Mouse (Mus musculus): ENCODE data around the gene Znhit2.

Gene Znhit2

DNA sequence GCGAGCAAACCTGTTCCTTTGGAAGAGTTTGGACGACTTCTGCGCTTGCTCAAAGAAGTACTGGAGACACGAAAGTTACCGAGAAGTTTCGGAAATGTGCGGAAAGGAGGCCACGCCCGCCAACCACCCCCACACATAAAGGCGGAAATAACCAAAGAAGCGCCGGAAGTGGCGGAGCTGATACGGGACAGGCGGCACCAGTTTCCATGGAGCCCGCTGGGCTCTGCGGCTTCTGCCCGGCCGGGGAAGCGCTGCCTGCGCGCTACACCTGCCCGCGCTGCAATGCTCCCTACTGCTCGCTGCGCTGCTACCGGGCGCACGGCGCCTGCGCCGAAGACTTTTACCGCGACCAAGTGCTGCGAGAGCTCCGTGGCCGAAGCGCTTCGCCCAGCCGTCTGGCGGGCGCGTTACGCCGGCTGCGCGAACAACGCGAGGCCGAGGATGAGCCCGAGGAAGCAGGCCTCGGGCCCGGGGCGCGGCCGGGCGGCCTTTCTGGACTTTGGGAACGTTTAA is at the start of gene Znhit2:
TSS of gene Znhit2 (plus strand) at position 172 of the 513 bp plus-strand sequence.
- DNase-seq (ENCODE audit: low read depth) = peak; percentile 98

DNA sequence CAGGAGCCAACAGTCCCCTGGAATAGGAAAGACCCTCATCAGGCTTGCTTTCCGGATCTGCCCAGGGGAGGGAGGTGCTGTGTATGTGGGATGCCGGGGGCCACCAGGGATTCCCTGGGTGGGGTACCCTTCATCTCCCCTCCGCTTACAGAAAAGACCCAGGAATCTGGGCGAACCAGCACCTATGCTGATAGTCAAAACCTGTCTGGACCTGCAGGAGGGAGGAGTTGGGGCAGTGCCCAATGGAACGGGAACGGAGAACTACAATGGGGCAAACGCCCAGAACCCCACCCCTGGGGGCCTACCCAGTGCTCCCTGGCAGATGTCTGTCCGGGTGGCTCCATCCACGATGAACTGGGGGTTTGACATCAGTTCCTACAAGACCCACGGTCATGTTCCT is 47.3 kb upstream of the Znhit2 start:
- no peak for DNase-seq (ENCODE audit: low read depth)

DNA sequence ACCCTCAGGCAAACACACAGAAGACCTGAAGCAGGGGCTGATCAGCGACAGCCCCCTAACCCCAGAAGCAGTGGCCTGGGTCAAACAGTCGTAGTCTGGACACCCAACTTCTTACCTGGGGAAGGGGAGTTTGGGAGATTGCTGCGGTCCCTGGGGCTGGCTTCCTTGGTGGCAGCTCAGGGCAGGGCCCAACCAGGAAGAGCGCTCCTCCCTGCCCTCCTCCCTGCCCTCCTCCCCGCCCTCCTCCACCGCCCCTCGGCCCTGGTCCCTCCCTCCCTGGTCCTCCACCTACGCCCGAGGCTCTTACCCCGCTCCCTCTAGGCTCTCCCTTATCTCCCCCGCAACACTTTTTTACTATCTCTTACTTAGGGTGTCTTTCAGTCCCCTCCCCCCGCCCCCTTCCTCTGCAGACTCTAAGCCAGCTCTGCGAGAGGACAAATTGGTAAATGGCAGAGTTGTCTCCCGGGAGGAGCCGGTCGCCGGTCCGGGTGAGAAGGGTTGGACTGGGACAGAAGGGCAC is 45.9 kb upstream of the Znhit2 start:
- peak; percentile 81 for DNase-seq (ENCODE audit: low read depth)

DNA sequence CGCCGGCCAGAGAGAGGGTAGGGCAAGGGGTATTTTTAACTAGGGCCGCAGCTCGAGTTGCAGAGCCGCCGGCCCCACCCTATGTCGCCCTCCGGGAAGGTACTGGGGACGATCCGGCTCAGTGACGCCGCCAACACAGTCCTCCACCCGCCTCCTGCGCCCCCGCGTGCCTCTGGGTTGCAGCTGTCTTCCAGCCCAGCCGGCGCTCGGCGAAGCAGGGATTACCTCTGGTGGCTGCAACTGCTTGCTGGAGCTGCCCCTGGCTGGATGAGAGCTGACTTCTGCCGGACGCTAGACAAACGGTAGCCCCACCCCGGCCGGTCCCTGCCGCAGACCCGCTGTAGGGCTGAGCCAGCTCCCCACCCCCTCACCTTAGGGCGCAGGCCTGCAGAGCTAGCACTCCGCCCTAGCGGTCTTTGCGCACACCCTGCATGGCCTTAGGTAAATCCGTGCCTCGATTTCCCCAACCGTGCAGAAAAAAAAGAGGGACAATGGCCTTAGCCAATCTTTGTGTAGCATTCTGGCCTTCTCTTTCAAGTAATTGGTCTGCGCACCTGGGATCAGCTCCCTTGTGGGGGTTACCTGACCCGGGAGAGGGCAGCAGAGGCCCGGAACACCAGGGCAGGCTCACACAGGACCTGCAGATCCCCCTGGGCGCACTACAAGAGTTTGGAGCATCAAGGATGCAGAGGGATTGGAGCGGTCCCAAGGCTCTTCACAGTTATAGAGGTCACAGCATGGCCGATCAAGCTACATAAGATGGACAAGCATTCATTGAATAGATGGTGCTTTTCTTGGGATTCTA is 45.3 kb upstream of the Znhit2 start, which contains the start of gene Capn1:
TSS of gene Capn1 (minus strand) at position 387 of the 805 bp plus-strand sequence.
- peak; percentile 82 for DNase-seq (ENCODE audit: low read depth)

DNA sequence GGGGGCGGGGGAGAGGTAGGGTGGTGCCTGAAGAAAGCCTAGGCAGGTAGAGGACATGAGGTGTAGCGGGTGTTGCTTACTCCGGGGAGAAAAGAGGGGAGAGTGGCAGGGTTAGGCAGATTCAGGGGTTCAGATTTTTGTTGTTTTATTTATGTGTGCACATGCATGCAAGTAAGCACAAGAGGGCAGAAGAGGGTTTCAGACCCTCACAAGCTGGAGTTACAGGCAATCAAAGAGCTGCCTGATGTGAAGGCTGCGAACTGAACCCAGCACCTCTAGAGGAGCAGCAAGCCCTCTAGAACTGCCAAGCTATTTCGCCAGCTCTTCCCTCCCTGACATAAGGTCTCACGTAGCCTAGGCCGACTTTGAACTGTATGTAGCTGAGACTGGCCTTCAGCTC is 44.5 kb upstream of the Znhit2 start:
- DNase-seq (ENCODE audit: low read depth) = peak; percentile 66

DNA sequence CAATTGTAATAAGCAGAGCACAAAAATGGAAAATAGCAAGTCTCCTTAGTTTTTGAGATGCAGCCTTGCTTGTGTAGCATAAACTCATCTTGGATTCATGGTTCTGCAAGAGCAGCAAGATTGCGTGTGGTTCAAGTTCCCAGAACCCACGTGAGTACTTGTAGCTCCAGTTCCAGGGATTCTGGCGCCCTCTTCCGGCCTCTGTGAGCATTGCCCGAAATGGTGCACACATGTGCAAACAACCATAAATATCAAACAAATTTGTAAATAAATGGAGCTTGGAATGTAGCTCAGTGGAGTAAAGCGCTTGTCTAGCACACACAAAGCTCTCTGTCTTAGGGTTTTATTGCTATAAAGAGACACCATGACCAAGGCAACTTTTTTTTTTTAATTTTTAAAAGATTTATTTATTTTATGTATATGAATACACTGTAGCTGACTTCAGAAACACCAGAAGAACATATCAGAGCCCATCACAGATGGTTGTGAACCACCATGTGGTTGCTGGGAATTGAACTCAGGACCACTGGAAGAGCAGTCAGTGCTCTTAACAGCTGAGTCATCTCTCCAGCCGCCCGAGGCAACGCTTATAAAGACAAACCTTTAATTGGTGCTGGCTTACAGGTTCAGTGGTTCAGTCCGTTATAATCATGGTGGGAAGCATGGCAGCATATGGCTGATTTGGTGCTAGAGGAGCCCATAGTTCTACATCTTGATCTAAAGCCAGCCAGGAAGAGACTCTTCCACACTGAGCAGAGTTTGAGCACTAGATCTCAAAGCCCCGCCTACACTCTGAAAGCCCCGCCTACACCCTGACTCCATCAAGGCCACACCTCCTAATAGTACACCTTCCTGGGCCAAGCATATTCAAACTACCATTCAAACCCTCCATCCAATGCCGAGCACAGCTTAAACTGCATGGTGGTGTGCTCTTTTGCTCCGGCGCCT is 42.6 kb upstream of the Znhit2 start:
- DNase-seq (ENCODE audit: low read depth) = peak; percentile 97

DNA sequence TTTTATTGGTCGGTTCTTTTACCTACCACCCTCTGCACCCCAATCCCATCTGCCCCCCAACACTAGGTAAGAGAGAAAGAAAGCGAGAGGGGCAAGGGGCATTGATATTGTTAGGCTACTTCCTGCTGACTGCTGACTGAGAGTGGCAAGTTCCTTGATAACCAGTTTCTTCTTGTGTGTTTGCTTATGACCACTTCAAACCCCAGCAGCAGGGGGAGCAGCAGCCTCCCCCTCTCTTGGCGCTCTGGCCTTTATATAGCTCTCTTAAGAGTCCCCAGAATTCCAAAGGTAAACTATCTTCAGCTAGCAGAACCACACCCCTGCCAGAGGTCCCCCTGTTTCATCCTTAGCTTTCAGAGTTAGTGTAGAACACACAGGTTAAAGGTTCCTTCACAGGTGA is 40.7 kb upstream of the Znhit2 start:
- DNase-seq (ENCODE audit: low read depth) = peak; percentile 66

DNA sequence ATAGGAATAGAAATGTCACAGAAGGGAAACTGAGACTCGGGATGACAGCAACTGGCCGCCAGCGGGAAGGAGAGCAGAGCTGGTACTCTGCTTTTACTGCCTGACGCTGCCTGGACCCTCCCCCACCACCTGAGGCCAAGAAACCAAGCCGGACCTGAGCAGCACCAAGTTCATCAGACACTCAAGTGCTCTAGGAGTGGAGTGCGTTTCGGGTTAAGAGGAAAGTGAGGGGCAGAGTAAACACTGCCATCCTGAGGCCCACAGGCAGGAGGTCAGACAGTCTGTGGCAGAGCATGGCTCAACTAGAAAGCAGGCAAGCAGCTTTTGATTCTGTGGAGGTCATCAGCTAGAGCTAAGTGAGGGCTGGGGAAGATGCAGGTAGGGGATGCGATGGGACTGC is 37.9 kb upstream of the Znhit2 start:
- no peak for DNase-seq (ENCODE audit: low read depth)

DNA sequence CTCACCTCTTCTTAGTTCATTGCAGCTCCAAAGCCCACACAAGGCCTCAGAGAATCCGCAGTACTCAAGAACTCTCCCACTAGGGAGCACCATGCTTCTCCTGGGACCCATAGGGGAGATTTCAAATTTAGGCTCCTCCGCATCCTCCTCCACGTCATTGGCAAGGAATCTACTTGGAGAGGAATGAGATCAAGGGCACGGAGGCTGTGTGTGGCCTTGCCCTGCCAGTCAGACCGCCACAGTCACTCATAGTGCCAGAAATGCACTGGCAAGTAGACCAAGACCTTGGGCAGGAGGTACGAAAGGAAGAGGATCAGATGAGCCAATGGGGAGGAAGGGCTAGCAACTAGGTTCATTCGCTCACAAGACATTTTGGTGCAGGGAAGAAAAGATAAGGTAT is 37.1 kb upstream of the Znhit2 start:
- no peak for DNase-seq (ENCODE audit: low read depth)

DNA sequence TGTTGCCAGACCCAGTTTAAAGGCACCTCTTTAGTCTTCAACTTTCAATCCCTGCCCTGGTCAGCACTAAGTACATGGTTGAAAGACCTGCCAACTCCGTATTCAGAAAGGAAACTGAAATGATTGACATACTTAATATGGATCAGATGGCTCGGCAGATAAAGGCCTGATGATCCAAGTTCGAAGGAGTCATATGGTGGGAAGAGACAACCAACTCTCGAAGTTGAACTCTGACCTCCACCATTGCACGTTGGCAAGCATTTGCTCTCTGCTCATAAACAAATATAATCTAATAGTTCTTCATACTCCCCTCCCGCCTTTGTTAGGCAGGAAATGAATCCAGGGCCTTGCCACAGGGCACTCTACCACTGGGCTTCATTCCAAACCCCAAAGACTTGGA is 32.0 kb upstream of the Znhit2 start:
- peak; percentile 82 for DNase-seq (ENCODE audit: low read depth)

DNA sequence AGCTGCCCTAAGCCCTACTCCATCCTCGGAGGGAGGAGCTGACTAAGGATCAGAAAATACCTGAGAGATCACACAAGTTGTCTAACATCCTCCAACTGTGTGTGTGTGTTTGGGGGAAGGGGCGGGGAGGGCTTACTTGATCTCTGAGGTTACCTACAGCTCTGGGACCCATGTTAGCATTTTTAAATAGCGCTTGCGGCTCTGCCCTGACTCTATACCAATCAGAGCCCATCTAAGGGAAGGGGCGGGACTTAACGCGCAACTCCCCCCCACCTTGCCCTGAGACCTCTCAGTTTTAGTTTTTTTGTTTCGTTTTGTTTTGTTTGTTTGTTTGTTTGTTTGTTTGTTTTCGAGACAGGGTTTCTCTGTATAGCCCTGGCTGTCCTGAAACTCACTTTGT is 31.6 kb upstream of the Znhit2 start:
- no peak for DNase-seq (ENCODE audit: low read depth)

DNA sequence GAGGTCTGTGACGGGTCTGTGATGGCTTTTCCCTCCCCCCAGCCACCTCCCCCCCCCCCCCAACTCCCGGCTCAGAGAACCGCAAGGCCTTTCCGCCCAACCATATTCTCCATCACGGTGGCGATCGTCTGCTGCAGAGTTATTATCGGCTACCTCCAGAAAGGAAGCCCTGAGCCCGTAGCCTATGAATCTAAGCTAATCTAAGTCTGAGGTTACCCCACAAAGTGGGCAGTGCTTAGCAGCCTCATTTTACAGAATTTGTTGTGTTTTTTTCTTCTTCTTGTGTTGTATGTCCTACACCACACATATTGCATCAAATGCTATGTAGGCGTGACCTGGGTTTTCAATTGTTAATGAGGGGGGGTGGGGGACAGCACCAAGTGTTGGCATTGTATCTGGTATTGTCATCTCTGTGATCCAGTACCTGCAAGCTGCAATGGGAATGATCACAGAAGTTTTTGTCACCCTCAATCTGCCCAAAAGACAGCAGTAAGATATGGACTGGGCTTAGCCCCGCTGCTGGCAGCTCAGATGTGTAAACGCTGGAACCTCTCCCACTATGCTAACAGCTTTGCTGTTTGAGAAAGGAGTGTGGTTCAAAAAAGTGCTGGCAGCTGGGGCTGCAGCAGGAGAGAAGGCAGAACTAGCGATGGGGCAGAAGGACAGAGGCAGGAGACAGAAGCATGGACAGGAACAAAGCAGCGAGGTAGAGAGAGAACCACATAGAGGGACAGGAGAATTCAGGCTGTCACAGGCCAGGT is 30.3 kb upstream of the Znhit2 start:
- peak; percentile 42 for DNase-seq (ENCODE audit: low read depth)

DNA sequence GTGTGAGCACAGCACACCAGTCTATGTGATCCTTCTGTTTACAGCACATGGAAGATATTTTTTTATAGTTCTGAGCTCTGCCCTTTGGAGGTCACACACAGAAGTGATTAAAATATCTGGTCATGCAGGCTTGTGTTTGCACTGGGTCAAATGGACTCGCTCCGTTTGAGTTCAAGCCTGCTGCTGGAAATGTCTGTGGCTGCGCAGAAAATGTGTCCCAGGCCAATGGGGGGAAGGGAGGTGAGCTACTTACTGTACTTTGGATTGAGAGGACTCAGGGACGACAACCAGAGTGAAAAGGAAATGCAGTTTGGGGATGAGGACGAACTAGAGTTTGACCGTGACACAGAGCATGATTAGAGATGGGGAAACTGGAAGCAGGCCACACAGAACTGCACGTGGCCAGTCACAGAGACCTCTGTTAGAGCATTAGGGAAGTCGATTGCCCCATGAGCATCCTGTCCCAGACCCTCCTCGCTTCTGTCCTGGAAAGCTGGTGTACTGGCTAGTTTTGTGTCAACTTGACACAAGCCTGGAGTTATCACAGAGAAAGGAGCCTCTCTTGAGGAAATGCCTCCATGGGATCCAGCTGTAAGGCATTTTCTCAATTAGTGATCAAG is 24.9 kb upstream of the Znhit2 start:
- DNase-seq (ENCODE audit: low read depth) = no peak

DNA sequence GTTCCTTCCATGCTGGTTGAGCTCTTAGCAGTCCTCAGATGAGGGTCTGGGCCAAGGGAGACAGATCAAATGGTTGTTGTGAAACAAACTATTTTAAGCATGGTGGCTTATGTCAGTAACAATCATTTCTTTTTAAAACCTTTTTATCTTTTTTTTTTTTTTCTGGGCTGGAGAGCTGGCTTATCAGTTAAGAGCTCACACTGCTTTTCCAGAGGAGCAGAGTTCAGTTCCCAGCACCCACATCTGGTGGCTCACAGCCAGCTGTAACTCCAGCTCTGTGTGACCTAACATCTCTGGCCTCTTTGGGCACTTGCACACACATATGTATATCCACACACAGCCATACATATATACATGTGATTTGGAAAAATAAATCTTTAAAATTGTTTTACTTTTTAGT is 23.3 kb upstream of the Znhit2 start:
- no peak for DNase-seq (ENCODE audit: low read depth)

DNA sequence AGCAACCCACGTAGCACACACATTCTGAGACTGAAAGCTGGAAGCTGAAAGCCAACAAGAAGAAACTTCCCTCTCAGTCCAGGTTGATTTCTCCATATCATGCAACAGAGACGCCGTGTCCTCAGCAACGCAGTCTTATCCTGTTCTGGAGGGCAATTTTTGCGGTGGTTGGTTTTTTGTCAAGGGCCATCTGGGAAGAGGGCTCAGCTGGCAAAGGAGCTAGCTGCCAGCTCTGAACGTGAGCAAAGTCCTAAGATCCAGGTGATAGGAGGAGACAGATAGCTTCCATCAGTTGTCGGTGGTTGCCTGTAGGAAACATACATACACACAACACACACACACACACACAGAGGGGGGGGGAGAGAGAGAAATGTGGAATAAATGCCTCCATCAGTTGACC is 22.7 kb upstream of the Znhit2 start:
- DNase-seq (ENCODE audit: low read depth) = no peak

DNA sequence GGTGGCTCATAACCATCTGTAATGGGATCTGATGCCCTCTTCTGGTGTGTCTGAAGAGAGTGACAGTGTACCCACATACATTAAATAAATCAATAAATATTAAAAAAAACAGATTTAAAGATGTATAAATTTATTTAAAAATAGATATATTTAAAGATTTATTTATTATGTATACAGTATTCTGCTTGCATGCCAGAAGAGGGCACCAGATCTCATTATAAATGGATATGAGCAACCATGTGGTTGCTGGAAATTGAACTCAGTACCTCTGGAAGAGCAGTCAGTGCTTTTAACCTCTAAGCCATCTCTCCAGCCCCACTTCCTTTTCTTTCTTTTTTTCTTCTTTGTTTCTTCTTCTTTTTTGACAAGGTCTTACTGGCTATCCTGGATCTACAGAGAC is 21.0 kb upstream of the Znhit2 start:
- peak; percentile 43 for DNase-seq (ENCODE audit: low read depth)

DNA sequence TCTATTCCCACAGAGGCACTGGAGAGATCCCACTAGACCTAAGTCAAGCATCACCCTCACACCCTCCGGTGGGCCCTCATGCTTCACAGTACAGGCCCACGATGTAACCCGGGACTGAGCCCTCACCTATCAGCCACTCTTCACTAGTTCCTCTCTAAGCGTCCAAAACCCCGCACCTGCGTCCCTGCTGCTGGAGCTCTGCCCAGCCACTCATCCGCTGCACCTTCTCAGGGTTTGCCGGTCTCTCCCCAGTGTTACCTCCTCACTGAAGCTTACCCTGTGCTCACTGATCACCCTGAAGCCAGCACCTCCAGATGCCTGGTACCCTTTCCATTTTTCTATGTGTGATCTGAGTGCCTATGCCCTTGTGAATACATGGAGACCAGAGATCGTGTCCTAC is 18.7 kb upstream of the Znhit2 start:
- DNase-seq (ENCODE audit: low read depth) = no peak

DNA sequence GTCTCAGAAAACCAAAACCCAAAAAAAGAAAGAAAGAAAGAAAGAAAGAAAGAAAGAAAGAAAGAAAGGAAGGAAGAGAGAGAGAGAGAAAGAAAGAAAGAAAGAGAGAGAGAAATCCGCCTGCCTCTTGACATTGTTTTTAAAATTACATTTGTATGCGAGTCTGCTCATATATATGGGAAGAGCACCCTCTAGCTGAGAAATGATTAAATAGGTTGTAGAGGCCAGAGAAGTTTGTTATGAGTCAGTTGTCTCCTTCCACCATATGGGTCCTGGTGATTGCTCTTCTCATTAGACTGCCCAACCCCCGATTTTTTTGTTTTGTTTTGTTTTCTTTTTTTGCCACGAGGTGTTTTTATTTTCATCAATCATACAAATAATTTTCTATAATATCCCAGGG is 16.9 kb upstream of the Znhit2 start:
- DNase-seq (ENCODE audit: low read depth) = peak; percentile 81

DNA sequence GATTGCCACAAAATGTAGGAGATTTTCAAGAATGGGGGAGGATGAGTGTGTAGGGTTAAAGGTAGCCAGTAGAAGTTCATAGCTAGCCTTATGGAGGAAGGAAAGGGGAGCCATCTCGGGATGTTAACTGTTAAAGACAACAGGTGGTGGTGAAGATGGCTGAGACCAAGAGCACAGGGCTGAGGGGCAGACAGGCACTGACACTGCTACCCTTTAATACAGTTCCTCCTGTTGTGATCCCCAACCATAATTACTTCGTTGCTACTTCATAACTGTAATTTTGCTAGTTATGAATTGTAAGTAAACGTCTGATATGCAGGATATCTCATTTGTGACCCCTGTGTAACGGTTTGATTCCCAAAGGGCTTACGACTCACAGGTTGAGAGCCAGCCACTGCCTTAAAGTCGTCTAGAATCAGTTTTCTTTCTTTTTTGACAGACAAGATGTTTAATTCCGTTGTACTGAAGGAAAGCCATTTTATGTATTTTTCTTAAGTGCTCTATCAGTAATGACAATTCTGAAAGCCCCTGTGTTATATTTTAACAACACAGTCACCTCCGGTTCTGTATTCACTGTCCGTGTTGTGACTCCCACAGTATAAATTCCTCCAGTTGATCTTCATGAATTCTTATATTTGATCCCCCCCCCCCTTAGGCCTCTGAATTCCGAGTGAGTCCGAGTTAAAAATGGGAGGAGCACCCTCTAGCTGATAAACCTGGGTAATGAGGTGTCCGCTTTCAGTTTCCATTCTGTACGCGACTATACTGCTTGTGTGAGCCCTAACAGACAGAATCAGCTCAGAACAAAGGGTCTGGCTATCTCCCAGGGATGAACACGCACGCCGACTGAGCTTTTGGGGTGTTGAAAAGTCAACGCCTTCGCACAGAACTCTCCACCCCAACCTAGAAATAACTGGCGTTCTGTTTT is 15.4 kb upstream of the Znhit2 start:
- DNase-seq (ENCODE audit: low read depth) = no peak
